Mouse (Mus musculus) adrenal gland, adult 8-10 months (tissue): ENCODE measurements around the gene Alox12e. TPM values are rescaled to one million over a fixed set of nuclear protein-coding genes. Genes with fewer than 3 reads are reported as not detected.

Experiments
- DNase-seq: peaks from one replicate; pipeline ENCODE4 v3.0.0; 2022
- total RNA-seq, 4 experiments: library from RNA; stranded (reverse); gene quantifications; 2 replicates each; pipeline ENCODE4 v1.2.4; 2022

Alox12e gene
- total RNA-seq, 4 experiments from 2014 or later: not detected

DNA sequence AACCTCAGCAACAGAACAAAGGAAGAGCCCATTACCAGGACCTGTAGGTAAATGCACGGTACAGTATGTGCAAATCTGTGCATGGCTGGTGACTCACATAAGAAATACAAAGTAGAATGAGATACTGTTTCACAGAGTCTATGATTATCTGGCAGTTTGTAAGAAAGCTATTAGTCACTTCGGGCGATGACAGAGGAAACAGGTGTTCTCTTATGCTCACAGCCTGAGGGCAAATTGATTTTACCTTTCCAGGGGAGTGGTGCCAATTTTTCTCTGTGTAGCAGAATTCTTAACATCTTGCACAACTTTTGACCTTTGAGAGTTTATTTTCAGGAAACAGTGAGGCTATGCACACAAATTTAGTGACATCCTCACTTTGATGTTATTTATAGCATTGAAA, 37.7 kb downstream of the Alox12e start:
- DNase-seq: no peak

DNA sequence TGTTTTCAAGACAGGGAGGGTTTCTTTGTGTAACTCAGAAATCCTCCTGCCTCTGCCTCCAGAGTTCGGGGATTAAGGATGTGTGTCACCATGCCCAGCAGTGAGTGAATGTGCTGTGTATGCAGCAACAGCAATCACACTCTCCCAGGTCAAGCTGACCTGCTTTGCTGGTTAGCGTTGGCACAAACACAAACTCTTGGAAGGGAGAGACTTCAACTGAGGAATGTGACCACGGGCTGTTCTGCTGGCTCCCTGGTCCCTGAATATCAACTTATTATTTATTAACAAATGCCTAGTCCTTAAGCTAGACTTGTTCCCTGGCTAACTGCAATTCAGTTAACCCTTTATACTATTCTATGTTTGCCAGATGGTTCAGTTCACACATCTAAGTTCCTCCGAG, 38.8 kb downstream of the Alox12e start:
- no peak for DNase-seq

DNA sequence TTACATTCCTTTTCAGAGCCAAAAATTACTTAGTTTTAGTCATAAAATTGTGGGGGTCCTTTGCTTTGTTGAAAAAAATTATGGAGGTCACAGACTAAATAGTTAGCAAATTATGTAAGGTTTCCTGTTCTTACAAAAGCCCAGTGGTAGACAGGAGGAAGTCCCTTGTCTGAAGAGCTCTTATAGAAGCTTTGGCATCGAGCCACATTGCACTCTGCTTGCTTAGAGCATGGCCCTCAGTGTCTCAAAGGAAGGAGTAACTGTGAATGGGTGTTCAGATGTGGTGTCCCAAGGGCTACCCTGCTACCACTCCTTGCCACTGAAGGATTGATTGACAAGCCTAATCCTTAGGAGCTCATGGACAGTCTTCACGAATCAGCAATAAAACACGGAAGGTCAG, 42.0 kb downstream of the Alox12e start:
- DNase-seq: no peak

DNA sequence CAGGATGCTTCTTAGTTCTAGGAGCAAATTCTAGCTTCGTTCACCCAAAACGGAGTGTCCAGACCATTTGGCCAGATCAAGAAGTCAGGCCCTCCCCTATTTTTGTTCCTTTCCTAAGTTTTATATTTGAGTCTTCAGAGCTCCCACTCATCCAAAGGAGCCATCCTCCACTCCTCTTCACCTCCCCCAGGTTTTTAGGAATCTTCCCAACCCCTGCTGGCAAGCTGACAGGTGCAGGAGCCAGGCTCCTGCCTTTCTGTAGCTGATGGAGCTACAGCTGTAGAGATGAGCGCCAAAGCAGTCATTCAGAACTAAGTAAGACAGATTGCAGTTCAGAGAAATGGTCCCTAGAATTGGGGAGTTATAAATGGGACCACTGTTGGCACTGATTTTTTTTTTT, 43.5 kb downstream of the Alox12e start:
- DNase-seq: no peak

DNA sequence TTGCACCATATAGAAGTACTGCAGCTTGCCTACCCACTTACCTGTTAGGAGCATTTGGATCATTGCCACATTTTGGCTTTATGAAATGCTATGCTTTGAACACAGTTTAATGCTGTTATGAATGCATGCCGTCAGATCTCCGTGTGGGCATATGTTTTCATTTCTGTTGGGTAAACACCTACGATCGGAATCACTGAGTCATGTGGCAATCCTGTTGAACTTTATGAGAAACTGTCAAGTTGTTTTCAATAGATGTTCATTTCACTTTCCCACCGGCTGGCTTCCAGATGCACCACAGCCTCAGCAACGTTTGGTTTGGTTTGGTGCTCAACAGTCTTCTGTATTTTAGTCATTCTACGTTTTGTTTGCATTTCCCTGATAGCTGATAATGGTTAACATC, 50.8 kb downstream of the Alox12e start:
- DNase-seq: no peak

DNA sequence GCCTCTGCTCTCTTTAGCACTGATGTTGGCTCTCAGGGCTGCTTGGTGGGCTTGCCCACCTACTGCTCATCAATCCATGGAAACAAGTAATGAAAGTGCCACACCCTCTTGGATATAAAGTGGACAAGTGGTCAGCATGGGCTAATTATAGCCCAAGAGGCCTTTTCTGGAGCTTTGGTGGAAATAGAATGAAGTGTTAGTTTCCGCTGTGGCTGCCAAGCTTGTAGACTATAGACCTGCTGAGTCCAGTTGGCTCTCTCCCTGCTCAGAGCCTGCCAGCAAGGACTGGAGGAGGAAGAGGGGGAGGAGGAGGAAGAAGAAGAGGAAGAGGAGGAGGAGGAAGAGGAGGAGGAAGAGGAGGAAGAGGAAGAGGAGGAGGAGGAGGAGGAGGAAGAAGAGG, 56.0 kb downstream of the Alox12e start:
- DNase-seq: no peak

DNA sequence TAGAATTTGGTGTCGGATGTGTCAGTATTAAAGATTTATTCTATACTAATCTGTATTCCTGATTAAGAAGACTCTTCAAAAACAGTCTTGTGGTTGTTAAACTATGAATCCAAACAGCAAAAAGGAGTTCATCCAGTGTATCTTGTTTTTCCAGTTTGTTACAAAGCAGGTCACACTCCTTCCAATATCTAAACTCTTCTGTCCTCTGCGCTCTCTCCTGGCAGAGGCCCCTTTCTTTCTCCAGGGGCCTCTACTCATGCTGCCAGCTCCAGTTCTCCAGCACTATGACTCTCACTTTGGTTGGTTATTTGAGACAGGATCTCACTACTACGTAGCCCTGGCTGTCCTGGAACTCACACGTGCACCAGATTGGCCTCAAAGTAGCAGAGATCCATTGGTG, 56.6 kb downstream of the Alox12e start:
- no peak for DNase-seq

Other genes starting within 250 kb of the Alox12e start
- gene Asgr2, start 230.0 kb downstream of the Alox12e start, total RNA-seq: 1 to 10 TPM in 2 of 4 experiments, under 1 TPM in 2; 0.62 to 2.9 (median 1.1) TPM
- gene Mgl2, start 192.3 kb downstream of the Alox12e start, total RNA-seq: 1 to 10 TPM; 3.1 to 6.9 (median 4.2) TPM
- 1 to 10 TPM; 3.3 to 7.3 (median 5.4) TPM for gene Clec10a, start 166.4 kb downstream of the Alox12e start, total RNA-seq
- gene Slc16a11, start 109.9 kb downstream of the Alox12e start, total RNA-seq: 1 to 10 TPM in 2 of 4 experiments, under 1 TPM in 2; 0.23 to 2.0 (median 0.86) TPM
- 1 to 10 TPM; 4.4 to 9.4 (median 6.6) TPM for gene Slc16a13, start 101.6 kb downstream of the Alox12e start, total RNA-seq
- gene Bcl6b, start 92.8 kb downstream of the Alox12e start, total RNA-seq: 10 to 100 TPM in 2 of 4 experiments, 1 to 10 TPM in 2; 6.4 to 25.1 (median 10.5) TPM
- 10 to 100 TPM; 38.2 to 52.6 (median 44.5) TPM for gene 0610010K14Rik, start 84.7 kb downstream of the Alox12e start, total RNA-seq
- gene Gm21988, start 82.8 kb downstream of the Alox12e start, total RNA-seq: 1 to 10 TPM; 3.9 to 6.7 (median 5.3) TPM
- gene Rnasek, start 82.8 kb downstream of the Alox12e start, total RNA-seq: 100 to 1,000 TPM; 152 to 326 (median 207) TPM
- 1 to 10 TPM; 1.0 to 2.1 (median 1.7) TPM for gene Alox12, start 67.3 kb downstream of the Alox12e start, total RNA-seq
- gene Alox15, start 29.4 kb upstream of the Alox12e start, total RNA-seq: 1 to 10 TPM in 3 of 4 experiments, under 1 TPM in 1; 0.91 to 4.7 (median 3.3) TPM
- gene Pelp1, start 87.4 kb upstream of the Alox12e start, total RNA-seq: 10 to 100 TPM; 24.2 to 29.9 (median 28.2) TPM
- 10 to 100 TPM; 22.0 to 51.3 (median 33.9) TPM for gene Arrb2, start 110.0 kb upstream of the Alox12e start, total RNA-seq
- gene Med11, start 129.3 kb upstream of the Alox12e start, total RNA-seq: 10 to 100 TPM; 23.4 to 24.4 (median 24.2) TPM
- gene Zmynd15, start 136.8 kb upstream of the Alox12e start, total RNA-seq: 1 to 10 TPM; 1.7 to 4.3 (median 3.0) TPM
- 10 to 100 TPM in 3 of 4 experiments, 1 to 10 TPM in 1; 9.4 to 18.2 (median 16.1) TPM for gene Cxcl16, start 137.4 kb upstream of the Alox12e start, total RNA-seq
- gene Tm4sf5, start 182.6 kb upstream of the Alox12e start, total RNA-seq: not detected
- gene Vmo1, start 192.0 kb upstream of the Alox12e start, total RNA-seq: under 1 TPM in 1 of 4 experiments, not detected in 3; 0.46 TPM
- gene Gltpd2, start 196.6 kb upstream of the Alox12e start, total RNA-seq: not detected
- 100 to 1,000 TPM; 247 to 298 (median 278) TPM for gene Psmb6, start 202.7 kb upstream of the Alox12e start, total RNA-seq
- gene Gm40193, start 210.3 kb upstream of the Alox12e start, total RNA-seq: not detected
- 10 to 100 TPM in 2 of 4 experiments, 1 to 10 TPM in 2; 7.8 to 15.0 (median 11.2) TPM for gene Pld2, start 217.4 kb upstream of the Alox12e start, total RNA-seq
- 10 to 100 TPM; 50.6 to 90.5 (median 71.2) TPM for gene Mink1, start 240.3 kb upstream of the Alox12e start, total RNA-seq